ENCODE assay signal across 25 mouse cellular contexts in genomic region chr16:94335656-94336055, GRCm38 (mm10).
"Had no signal": no experiment of that assay in that cellular context is flagged by ENCODE, and none has a peak within 500 bp of the region (broad histone marks: within the 10 kb centered on the region; RNA-seq: fewer than 3 reads in every experiment).

No protein-coding gene starts in this region.

- ATAC-seq: hindbrain, embryonic 16.5 days; inflammation-experienced regulatory T-cells, adult 6 months; intestine, embryonic 15.5 days; intestine, postnatal 0 days had no signal

- H3K9ac ChIP-seq: heart, embryonic 12.5 days; hindbrain, embryonic 12.5 days; hindbrain, embryonic 14.5 days; intestine, embryonic 15.5 days; limb, embryonic 12.5 days; liver, embryonic 13.5 days had no signal

- H3K9me3 ChIP-seq: heart, embryonic 10.5 days; heart, embryonic 12.5 days; hindbrain, embryonic 10.5 days; hindbrain, embryonic 12.5 days; intestine, embryonic 15.5 days; limb, embryonic 10.5 days; limb, embryonic 12.5 days; liver, embryonic 13.5 days had no signal

- H3K4me2 ChIP-seq: heart, embryonic 12.5 days; hindbrain, embryonic 12.5 days; hindbrain, embryonic 14.5 days; intestine, embryonic 15.5 days; limb, embryonic 12.5 days; liver, embryonic 11.5 days; liver, embryonic 13.5 days had no signal

- H3K27me3 ChIP-seq: heart, embryonic 12.5 days; hindbrain, embryonic 12.5 days; intestine, embryonic 15.5 days; liver, embryonic 13.5 days had no signal

- H3K4me3 ChIP-seq: heart, embryonic 10.5 days; heart, embryonic 12.5 days; hindbrain, embryonic 10.5 days; hindbrain, embryonic 12.5 days; intestine, embryonic 15.5 days; layer of hippocampus, adult 2 months; left cerebral cortex, adult 2 months; limb, embryonic 10.5 days; limb, embryonic 12.5 days; liver, embryonic 13.5 days had no signal

- H3K27ac ChIP-seq: heart, embryonic 10.5 days; hindbrain, embryonic 10.5 days; hindbrain, embryonic 12.5 days; hindbrain, embryonic 14.5 days; intestine, embryonic 15.5 days; layer of hippocampus, adult 2 months; left cerebral cortex, adult 2 months; limb, embryonic 10.5 days; limb, embryonic 12.5 days; liver, embryonic 13.5 days had no signal

- H3K36me3 ChIP-seq: heart, embryonic 12.5 days; hindbrain, embryonic 10.5 days; hindbrain, embryonic 12.5 days; intestine, embryonic 15.5 days; limb, embryonic 10.5 days; limb, embryonic 12.5 days; liver, embryonic 13.5 days had no signal

- DNase-seq: gastrocnemius, postnatal 14 days; gastrocnemius, postnatal 36 days; heart, adult 18-20 months; heart, postnatal 10 days; heart, postnatal 4 days; kidney, adult 18-20 months; kidney, adult 8-10 months; kidney, postnatal 10 days; kidney, postnatal 25 days; liver; liver, embryonic 13.5 days had no signal

- H3K4me1 ChIP-seq: heart, embryonic 10.5 days; heart, embryonic 12.5 days; hindbrain, embryonic 12.5 days; intestine, embryonic 15.5 days; limb, embryonic 12.5 days; liver, embryonic 13.5 days had no signal
